ENCODE assay signal across 8 mouse cellular contexts in genomic region chr9:92249987-92250772, GRCm38 (mm10). TPM values are rescaled to one million over a fixed set of nuclear protein-coding genes. Genes with fewer than 3 reads are reported as not detected.
DNase-seq lines count a peak whose midpoint lies in the region; ATAC-seq and TF ChIP-seq lines count a peak whose summit lies in the region.

No protein-coding gene starts in this region.

- TF ChIP-seq CTCF in thymus, adult 2 months (IDR thresholded peaks at IDR 0.05; ENCODE audit: borderline replicate concordance, control insufficient read depth, extremely low read depth, insufficient read depth, low read length, poor library complexity) = no peak

- peak overlapping the region; percentile 68 for H3K4me3 ChIP-seq in lung, embryonic 16.5 days (ENCODE audit: low read length)
- H3K4me3 ChIP-seq in thymus, adult 2 months (ENCODE audit: control insufficient read depth, insufficient read depth, low read length) = peak overlapping the region; percentile 44

- peaks cover 6% of the 10 kb centered on the region for H3K4me1 ChIP-seq in lung, embryonic 16.5 days (replicated peaks; ENCODE audit: control insufficient read depth, insufficient read depth, low read length)
- no peaks in the 10 kb centered on the region for H3K4me1 ChIP-seq in thymus, adult 2 months (replicated peaks; ENCODE audit: control insufficient read depth, insufficient read depth, low read length)

- no peaks in the 10 kb centered on the region for H3K36me3 ChIP-seq in lung, embryonic 16.5 days (ENCODE audit: control insufficient read depth, insufficient read depth, low read length)
- no peaks in the 10 kb centered on the region for H3K36me3 ChIP-seq in thymus, adult 2 months (ENCODE audit: control insufficient read depth, insufficient read depth, low read length)

- peak; percentile 80 to 81 for ATAC-seq in hematopoietic stem cell, adult 5-6 weeks (replicated peaks in 1 of 2; ENCODE audit: insufficient read depth in 1 of 2, low FRiP score in 2 of 2, low TSS enrichment in 1 of 2, low read depth in 1 of 2, poor library complexity in 2 of 2, severe bottlenecking in 2 of 2)
- ATAC-seq in lung, embryonic 16.5 days (ENCODE audit: low read depth) = peak; percentile 97

- TF ChIP-seq POLR2A in thymus, adult 2 months (IDR thresholded peaks at IDR 0.05; ENCODE audit: control insufficient read depth, extremely low read depth, insufficient read depth, low read length, poor library complexity) = peak; percentile 41; the same call in 1 of the 2 replicates

- peak overlapping the region; percentile 94 for H3K27ac ChIP-seq in lung, embryonic 16.5 days (ENCODE audit: low read length)
- H3K27ac ChIP-seq in thymus, adult 2 months (ENCODE audit: control insufficient read depth, insufficient read depth, low read length) = no peak overlapping the region

- peak overlapping the region; percentile 69 for H3K9ac ChIP-seq in lung, embryonic 16.5 days (ENCODE audit: low read length)

- no peaks in the 10 kb centered on the region for H3K9me3 ChIP-seq in lung, embryonic 16.5 days (ENCODE audit: control insufficient read depth, low read length)

- peak; percentile 88 for DNase-seq in MN1 (ENCODE audit: low spot score)
- peak; percentile 5 for DNase-seq in cerebellum, adult 9-10 months
- peak; percentile 78 for DNase-seq in forelimb bud, embryonic 11.5 days (ENCODE audit: low read depth, low spot score)
- peak; percentile 32 for DNase-seq in layer of hippocampus, adult 9-11 months
- DNase-seq in ovary, adult 18-20 months (ENCODE audit: low spot score) = peak; percentile 67
- peak; percentile 16 for DNase-seq in thymus, adult 2 months

- 1% methylated on average over 40 of the region's 40 CpGs for WGBS in lung, embryonic 16.5 days
- 1% methylated on average over 40 of the region's 40 CpGs for WGBS in thymus, adult 2 months

- peak overlapping the region; percentile 68 for H3K4me2 ChIP-seq in lung, embryonic 16.5 days (ENCODE audit: low read depth, low read length)

- no peaks in the 10 kb centered on the region for H3K27me3 ChIP-seq in lung, embryonic 16.5 days (ENCODE audit: control insufficient read depth, insufficient read depth, low read depth, low read length)
- no peaks in the 10 kb centered on the region for H3K27me3 ChIP-seq in thymus, adult 2 months (ENCODE audit: control insufficient read depth, insufficient read depth, low read length)

RNA-seq across cellular contexts. Expression of gene Plscr1, which starts 0.6 kb away (rescaled TPM):
- 34.8 and 47.6 TPM in 2 replicates for total RNA-seq in hematopoietic stem cell, adult 5-6 weeks (2017)
- 36.5 and 39.1 TPM in 2 replicates for polyA plus RNA-seq in lung, embryonic 16.5 days (2015; fragmentation: Nextera tagmentation; extraction: Ambion mirVana)
- 5.5 and 6.9 TPM in 2 replicates for polyA plus RNA-seq in thymus, adult 2 months (2012; rRNA removed)

RNA-seq across cellular contexts. Expression of gene Plscr2, which starts 25.2 kb away (rescaled TPM):
- total RNA-seq in hematopoietic stem cell, adult 5-6 weeks (2017) = 2.3 and 7.8 TPM in 2 replicates
- 2.9 and 3.0 TPM in 2 replicates for polyA plus RNA-seq in lung, embryonic 16.5 days (2015; fragmentation: Nextera tagmentation; extraction: Ambion mirVana)
- polyA plus RNA-seq in thymus, adult 2 months (2012; rRNA removed) = 1.9 and 3.3 TPM in 2 replicates

RNA-seq across cellular contexts. Expression of gene Plscr5, which starts 57.4 kb away (rescaled TPM):
- not detected in 2 replicates for total RNA-seq in hematopoietic stem cell, adult 5-6 weeks (2017)
- polyA plus RNA-seq in lung, embryonic 16.5 days (2015; fragmentation: Nextera tagmentation; extraction: Ambion mirVana) = not detected in 2 replicates
- 0.10 and 0.27 TPM in 2 replicates for polyA plus RNA-seq in thymus, adult 2 months (2012; rRNA removed)

RNA-seq across cellular contexts. Expression of gene 1700057G04Rik, which starts 59.0 kb away (rescaled TPM):
- not detected in 2 replicates for total RNA-seq in hematopoietic stem cell, adult 5-6 weeks (2017)
- not detected in 2 replicates for polyA plus RNA-seq in lung, embryonic 16.5 days (2015; fragmentation: Nextera tagmentation; extraction: Ambion mirVana)
- polyA plus RNA-seq in thymus, adult 2 months (2012; rRNA removed) = not detected in 2 replicates

Comparison
In these comparisons a context has a peak if more than half of its experiments do, and no peak if none do; other contexts are left out.
1. DNase-seq: peak in every context shown above with its lines; median percentile 88 in MN1; 78 in forelimb bud, embryonic 11.5 days; 67 in ovary, adult 18-20 months; 32 in layer of hippocampus, adult 9-11 months; 16 in thymus, adult 2 months; 5 in cerebellum, adult 9-10 months.